Mouse (Mus musculus) limb, embryonic 11.5 days (tissue): ENCODE data around the gene Crip1. TPM values are rescaled to one million over a fixed set of nuclear protein-coding genes. Genes with fewer than 3 reads are reported as not detected.
A peak's percentile ranks its signal among the peaks of the same experiment; 100 is the strongest.

Experiments
- ATAC-seq: fragments of 200-750 bp; cut with Nextera tagmentation; 2 replicates; pipeline ENCODE4 v1.8.0; 2017; ENCODE audit warnings: low read depth; ENCODE audit not compliant: insufficient number of reproducible peaks, low FRiP score, low TSS enrichment
- DNase-seq: peaks from one replicate; pipeline ENCODE4 v3.0.0-alpha.2; 2015; ENCODE audit warnings: low spot score
- H3K27ac ChIP-seq: fragments of 300-500 bp; sonication (generic); replicated peaks from 2 replicates; pipeline ENCODE4 v1.5.1; 2014; ENCODE audit warnings: low read depth, mild to moderate bottlenecking, low read length
- H3K27me3 ChIP-seq: fragments of 300-500 bp; sonication (generic); 2 replicates; pipeline ENCODE4 v1.6.1; 2014; ENCODE audit warnings: mild to moderate bottlenecking, low read length, mixed read lengths; ENCODE audit not compliant: control insufficient read depth, insufficient read depth
- H3K36me3 ChIP-seq: fragments of 300-500 bp; sonication (generic); 2 replicates; pipeline ENCODE4 v1.6.1; 2014; ENCODE audit warnings: mild to moderate bottlenecking, low read length, moderate library complexity, mixed read lengths; ENCODE audit not compliant: control insufficient read depth, insufficient read depth
- H3K4me1 ChIP-seq: fragments of 300-500 bp; sonication (generic); 2 replicates; pipeline ENCODE4 v1.6.1; 2014; ENCODE audit warnings: low read length, mixed read lengths; ENCODE audit not compliant: control insufficient read depth, insufficient read depth
- H3K4me2 ChIP-seq: fragments of 300-500 bp; sonication (generic); 2 replicates; pipeline ENCODE4 v1.6.1; 2014; ENCODE audit warnings: low read depth, mild to moderate bottlenecking, moderate library complexity; ENCODE audit not compliant: severe bottlenecking
- H3K4me3 ChIP-seq: fragments of 300-500 bp; sonication (generic); 2 replicates; pipeline ENCODE4 v1.5.1; 2014; ENCODE audit warnings: low read depth, low read length
- H3K9ac ChIP-seq: fragments of 300-500 bp; sonication (generic); 2 replicates; pipeline ENCODE4 v1.6.1; 2014; ENCODE audit warnings: mild to moderate bottlenecking, low read length
- H3K9me3 ChIP-seq: fragments of 300-500 bp; sonication (generic); 2 replicates; pipeline ENCODE4 v1.6.1; 2016; ENCODE audit warnings: low read length; ENCODE audit not compliant: control insufficient read depth
- WGBS: fragments of 180-500 bp; shearing (Covaris S2); extraction: QIAGEN DNeasy Blood & Tissue Kit; methylation state at CpG from one replicate; pipeline ENCODE4 v1.1.7; 2014; 5-methylcytosine and 5-hydroxymethylcytosine counted together
- polyA plus RNA-seq: library from polyadenylated mRNA; unstranded; fragments of >200 nt; fragmentation: Nextera tagmentation; extraction: Ambion mirVana; gene quantifications from 2 replicates; pipeline ENCODE4 v1.2.1, GENCODE M21; 2014

Crip1 gene
- polyA plus RNA-seq, 1 experiment from 2014 or later: 62.8 TPM

DNA sequence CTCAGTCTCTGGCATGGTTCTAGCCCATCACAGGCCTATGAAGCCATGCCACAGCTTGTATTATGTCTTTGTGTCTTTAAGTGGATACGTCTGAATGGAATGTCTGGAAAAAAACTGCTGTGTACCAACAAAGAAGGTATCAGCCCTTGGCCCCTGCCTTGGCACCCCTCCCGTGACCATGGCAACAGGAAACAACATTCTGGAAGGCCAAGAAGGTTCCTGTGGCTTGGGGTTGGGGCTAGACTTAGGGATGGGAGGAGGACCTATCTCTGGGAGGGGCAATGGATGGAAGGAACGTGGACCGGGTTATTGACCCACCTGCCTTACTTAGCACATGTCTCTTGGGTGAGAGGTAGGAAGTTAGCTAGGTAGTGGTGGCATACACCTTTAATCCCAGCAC is 3.2 kb downstream of the Crip1 start:
- 78% methylated on average over 4 of the region's 4 CpGs for WGBS
- Histone ChIP-seq H3K4me2 (no peak overlapping the region), H3K4me1 (peaks cover 4% of the 10 kb centered on the region; the same call in 1 of the 2 replicates), H3K36me3 (no peaks in the 10 kb centered on the region), H3K9ac (no peak overlapping the region), H3K4me3 (no peak overlapping the region), H3K27me3 (peaks cover 33% of the 10 kb centered on the region), H3K27ac (no peak overlapping the region), H3K9me3 (no peaks in the 10 kb centered on the region)
- ATAC-seq (no peak), DNase-seq (no peak)

DNA sequence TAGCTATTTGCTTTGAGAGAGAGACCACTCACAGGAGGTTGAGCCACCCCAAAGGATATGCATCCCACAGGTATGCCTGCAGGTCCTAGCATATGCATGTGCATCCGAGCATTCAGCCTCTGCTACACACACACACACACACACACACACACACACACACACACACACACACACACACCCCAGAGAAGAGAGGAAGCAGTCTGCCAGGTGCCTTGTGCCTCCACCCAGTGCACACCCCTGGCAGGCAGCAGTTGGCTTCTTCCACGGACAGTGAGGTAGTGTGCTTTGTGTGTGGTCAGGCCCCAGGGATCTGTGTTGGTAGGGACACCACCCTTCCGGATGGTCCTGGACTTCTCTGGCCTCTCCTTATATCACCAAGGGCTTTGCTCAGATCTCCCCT is 3.8 kb downstream of the Crip1 start:
- ATAC-seq (no peak), DNase-seq (no peak)
- no peaks in the 10 kb centered on the region for H3K9me3 ChIP-seq
- H3K4me1 ChIP-seq: peaks cover 4% of the 10 kb centered on the region
- H3K27me3 ChIP-seq: peaks cover 33% of the 10 kb centered on the region
- no peak overlapping the region for H3K9ac ChIP-seq
- no peak overlapping the region for H3K4me2 ChIP-seq
- H3K27ac ChIP-seq: no peak overlapping the region
- no peak overlapping the region for H3K4me3 ChIP-seq
- H3K36me3 ChIP-seq: no peaks in the 10 kb centered on the region
- 77% methylated on average over 3 of the region's 3 CpGs for WGBS

DNA sequence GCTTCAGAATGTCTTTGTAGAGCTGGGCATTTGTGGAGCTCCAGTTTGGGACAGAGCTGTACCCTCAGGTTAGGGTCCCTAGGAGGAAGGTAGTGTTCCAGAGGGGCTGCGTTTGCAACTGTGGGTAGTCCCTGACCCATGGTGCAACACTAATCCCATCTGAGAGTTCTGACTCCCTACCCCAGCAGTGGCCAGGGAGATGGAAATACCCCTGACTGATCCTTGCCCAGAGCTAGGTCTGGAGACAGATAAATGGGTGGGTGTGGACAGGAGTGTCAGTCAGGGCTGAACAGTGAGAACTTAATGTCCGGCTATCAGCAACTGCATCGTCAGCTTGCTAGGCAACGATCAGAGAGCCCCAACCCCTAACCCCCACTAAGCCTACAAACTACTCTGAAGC is 4.5 kb downstream of the Crip1 start:
- no peak for ATAC-seq
- Histone ChIP-seq H3K36me3 (no peaks in the 10 kb centered on the region), H3K27me3 (peaks cover 33% of the 10 kb centered on the region), H3K4me2 (no peak overlapping the region), H3K4me3 (no peak overlapping the region), H3K9ac (no peak overlapping the region), H3K4me1 (peaks cover 4% of the 10 kb centered on the region), H3K27ac (no peak overlapping the region), H3K9me3 (no peaks in the 10 kb centered on the region)
- 83% methylated on average over 4 of the region's 4 CpGs for WGBS
- no peak for DNase-seq

DNA sequence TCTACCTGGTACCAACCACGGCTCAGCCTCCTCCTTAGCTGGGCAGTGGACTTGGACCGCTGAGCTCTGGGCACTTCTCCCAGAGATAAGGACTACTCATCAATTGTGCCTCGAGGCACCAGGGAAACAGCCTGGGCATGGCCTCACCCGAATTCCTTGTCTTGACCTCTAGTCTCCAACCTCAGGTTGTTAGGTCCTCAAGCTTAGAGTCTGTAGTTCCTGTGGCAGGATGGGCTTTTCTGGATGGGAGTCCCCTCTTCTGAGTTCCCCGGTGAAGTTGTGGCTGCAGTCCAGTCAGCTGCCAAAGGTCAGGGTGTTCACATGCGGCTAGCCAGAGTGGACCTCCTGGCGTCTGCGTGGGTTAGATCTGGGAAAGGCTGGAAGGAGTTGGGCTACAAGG is 4.9 kb downstream of the Crip1 start:
- Histone ChIP-seq H3K27me3 (peaks cover 31% of the 10 kb centered on the region), H3K4me1 (peaks cover 4% of the 10 kb centered on the region), H3K4me3 (no peak overlapping the region), H3K36me3 (no peaks in the 10 kb centered on the region), H3K9me3 (no peaks in the 10 kb centered on the region), H3K27ac (no peak overlapping the region), H3K4me2 (peak overlapping the region; percentile 86), H3K9ac (no peak overlapping the region)
- ATAC-seq (no peak), DNase-seq (no peak)
- WGBS: 77% methylated on average over 8 of the region's 8 CpGs

DNA sequence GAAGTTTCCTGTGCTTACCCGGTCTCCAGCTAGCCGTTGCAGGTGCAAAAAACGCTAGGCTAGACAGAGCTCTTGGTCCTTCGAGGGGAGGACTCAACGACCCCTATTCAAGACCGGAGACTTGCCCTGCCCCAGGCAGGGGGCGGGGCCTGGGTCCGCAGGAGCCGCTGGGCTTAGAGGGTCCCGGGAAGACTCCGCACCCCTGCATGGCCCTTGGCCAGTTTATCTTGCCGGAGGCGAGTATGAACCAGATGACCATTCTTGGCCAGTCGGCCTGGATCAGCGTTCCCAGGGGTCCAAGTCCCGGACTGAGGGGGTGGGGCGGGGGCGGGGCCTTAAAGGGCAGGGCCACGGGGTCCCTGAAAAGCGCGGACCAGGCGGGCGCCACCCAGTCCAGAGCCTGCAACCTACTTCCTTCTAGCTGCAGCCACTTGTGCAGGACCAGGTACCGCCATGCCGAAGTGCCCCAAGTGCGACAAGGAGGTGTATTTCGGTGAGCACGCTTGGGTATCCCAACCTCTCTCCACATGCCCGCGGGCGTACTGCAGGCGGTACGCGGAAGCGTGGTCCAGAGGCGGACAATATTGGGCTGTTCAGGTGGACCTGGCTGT is 5.7 kb downstream of the Crip1 start:
- H3K4me1 ChIP-seq: peaks cover 4% of the 10 kb centered on the region
- no peaks in the 10 kb centered on the region for H3K9me3 ChIP-seq
- H3K9ac ChIP-seq: peak overlapping the region; percentile 35
- DNase-seq: peak; percentile 64
- 2% methylated on average over 36 of the region's 36 CpGs for WGBS
- H3K27ac ChIP-seq: no peak overlapping the region
- peak overlapping the region; percentile 86 for H3K4me2 ChIP-seq
- H3K36me3 ChIP-seq: no peaks in the 10 kb centered on the region
- peaks cover 24% of the 10 kb centered on the region for H3K27me3 ChIP-seq
- no peak for ATAC-seq
- H3K4me3 ChIP-seq: peak overlapping the region; percentile 43

DNA sequence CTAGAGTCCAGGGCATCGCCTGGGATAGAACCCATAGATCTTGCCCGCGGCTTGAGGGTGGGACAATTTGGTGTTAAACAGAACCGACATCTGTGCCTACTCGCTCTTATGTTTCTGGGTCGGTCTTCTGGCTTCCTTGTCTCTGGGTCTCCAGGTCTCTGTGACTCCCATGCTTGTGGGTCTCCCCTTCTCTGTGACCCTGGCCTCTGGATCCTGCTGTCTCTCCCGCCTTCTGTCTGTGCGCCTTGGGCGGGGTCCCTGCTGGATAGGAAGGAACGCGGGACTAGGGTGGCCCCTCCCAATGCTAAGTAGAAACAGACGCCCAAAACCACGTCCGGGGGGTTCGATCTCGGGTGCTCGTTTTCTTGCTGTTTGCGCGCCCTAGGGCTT is 6.2 kb downstream of the Crip1 start:
- 19% methylated on average over 19 of the region's 19 CpGs for WGBS
- H3K9me3 ChIP-seq: no peaks in the 10 kb centered on the region
- peaks cover 9% of the 10 kb centered on the region for H3K4me1 ChIP-seq
- no peak overlapping the region for H3K27ac ChIP-seq
- ATAC-seq (no peak), DNase-seq (no peak)
- H3K4me2 ChIP-seq: peak overlapping the region; percentile 86
- H3K4me3 ChIP-seq: peak overlapping the region; percentile 43
- peaks cover 20% of the 10 kb centered on the region for H3K27me3 ChIP-seq
- H3K36me3 ChIP-seq: no peaks in the 10 kb centered on the region
- peak overlapping the region; percentile 35 for H3K9ac ChIP-seq

DNA sequence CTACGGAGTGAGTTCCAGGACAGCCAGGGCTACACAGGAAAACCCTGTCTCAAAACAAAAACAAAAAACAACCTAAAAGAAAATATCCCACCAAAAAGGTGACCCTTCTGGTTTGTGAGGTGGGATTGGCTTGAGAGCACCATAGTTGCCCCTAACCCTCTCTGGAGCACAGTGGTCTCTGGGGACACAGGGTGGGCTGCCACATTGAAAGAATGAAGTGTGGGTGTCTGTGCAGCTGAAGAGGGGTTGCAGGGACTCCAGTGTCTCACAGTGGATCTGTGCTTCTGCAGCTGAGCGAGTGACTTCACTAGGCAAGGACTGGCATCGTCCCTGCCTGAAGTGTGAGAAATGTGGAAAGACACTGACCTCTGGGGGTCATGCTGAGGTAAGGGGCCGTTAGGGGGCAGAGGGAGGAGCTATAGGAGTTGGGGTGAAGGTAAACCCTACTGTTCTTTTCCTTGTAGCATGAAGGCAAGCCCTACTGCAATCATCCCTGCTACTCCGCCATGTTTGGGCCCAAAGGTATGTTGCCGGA is 6.9 kb downstream of the Crip1 start:
- no peaks in the 10 kb centered on the region for H3K9me3 ChIP-seq
- DNase-seq: no peak
- peaks cover 9% of the 10 kb centered on the region for H3K4me1 ChIP-seq
- no peak overlapping the region for H3K9ac ChIP-seq
- no peak overlapping the region for H3K4me2 ChIP-seq
- no peak for ATAC-seq
- H3K4me3 ChIP-seq: no peak overlapping the region
- peaks cover 16% of the 10 kb centered on the region for H3K27me3 ChIP-seq
- no peaks in the 10 kb centered on the region for H3K36me3 ChIP-seq
- no peak overlapping the region for H3K27ac ChIP-seq
- 75% methylated on average over 6 of the region's 6 CpGs for WGBS

DNA sequence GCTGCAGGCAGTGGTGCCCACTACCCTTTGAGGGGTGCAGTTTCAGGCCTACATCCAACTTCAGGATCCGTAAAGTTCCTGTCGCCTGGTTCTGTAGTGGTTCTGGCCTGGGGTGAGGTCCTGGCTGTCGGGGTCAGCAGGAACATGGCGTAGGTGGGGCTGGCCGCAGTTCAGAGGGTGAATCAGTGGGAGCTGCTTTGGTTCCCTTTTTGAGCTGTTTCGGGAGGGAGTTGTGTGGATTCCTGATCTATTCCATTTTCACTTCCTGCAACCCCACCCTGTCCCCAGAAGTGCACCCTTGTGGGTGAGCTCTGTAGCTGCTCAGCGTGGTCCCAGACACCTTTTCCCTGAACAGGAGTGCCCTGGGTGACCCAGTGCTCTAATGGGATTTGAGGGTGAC is 7.9 kb downstream of the Crip1 start:
- DNase-seq (no peak), ATAC-seq (no peak)
- Histone ChIP-seq H3K4me1 (peaks cover 9% of the 10 kb centered on the region), H3K9me3 (no peaks in the 10 kb centered on the region), H3K27ac (no peak overlapping the region), H3K9ac (no peak overlapping the region), H3K4me3 (no peak overlapping the region), H3K27me3 (peaks cover 16% of the 10 kb centered on the region), H3K4me2 (no peak overlapping the region), H3K36me3 (no peaks in the 10 kb centered on the region)
- WGBS: 93% methylated on average over 7 of the region's 7 CpGs

DNA sequence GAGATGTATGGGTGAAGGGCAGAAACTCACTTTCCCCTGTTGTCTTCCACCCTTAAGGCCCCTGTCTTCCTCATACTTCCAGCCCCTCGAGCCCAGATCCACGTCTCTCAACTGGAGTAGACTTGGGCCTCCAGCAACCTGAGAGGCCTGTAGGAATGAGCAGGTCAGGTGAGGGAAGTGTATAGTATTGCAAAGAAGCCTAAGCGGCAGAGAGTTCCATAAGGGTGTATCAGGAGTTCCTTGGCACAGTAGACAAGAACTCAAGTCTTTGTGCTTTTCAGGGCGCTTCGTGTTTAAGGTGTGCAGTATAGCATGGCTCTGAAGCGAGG is 8.6 kb downstream of the Crip1 start:
- H3K9ac ChIP-seq: peak overlapping the region; percentile 59; the same call in 1 of the 2 replicates
- DNase-seq: no peak
- H3K4me3 ChIP-seq: no peak overlapping the region
- peaks cover 12% of the 10 kb centered on the region for H3K27me3 ChIP-seq
- no peak for ATAC-seq
- no peaks in the 10 kb centered on the region for H3K36me3 ChIP-seq
- H3K9me3 ChIP-seq: no peaks in the 10 kb centered on the region
- peaks cover 9% of the 10 kb centered on the region for H3K4me1 ChIP-seq
- WGBS: 72% methylated on average over 6 of the region's 6 CpGs
- H3K27ac ChIP-seq: no peak overlapping the region
- peak overlapping the region; percentile 84; the same call in 1 of the 2 replicates for H3K4me2 ChIP-seq
